Mouse (Mus musculus): ENCODE measurements around the gene Mier3.
A peak's percentile ranks its signal among the peaks of the same experiment; 100 is the strongest.

Mier3 gene

GRCm38 (mm10) chr13:111680679-111681078 lies at the start of gene Mier3:
Gene Mier3 (plus strand): TSS chr13:111680979.
- DNase-seq (ENCODE audit: low read depth), result no peak

GRCm38 (mm10) chr13:111634163-111635160 lies 46.3 kb upstream of the Mier3 start:
- DNase-seq (ENCODE audit: low read depth), result peak; percentile 19

- DNase-seq (ENCODE audit: low read depth), result no peak
Observed at GRCm38 (mm10) chr13:111640319-111640718, 40.5 kb upstream of the Mier3 start.

- no peak for DNase-seq (ENCODE audit: low read depth)
Observed at GRCm38 (mm10) chr13:111643636-111644035, 37.1 kb upstream of the Mier3 start.

GRCm38 (mm10) chr13:111646204-111646603 lies 34.6 kb upstream of the Mier3 start:
- DNase-seq (ENCODE audit: low read depth), result no peak

- no peak for DNase-seq (ENCODE audit: low read depth)
Observed at GRCm38 (mm10) chr13:111647279-111647678, 33.5 kb upstream of the Mier3 start.

GRCm38 (mm10) chr13:111651020-111651419 lies 29.8 kb upstream of the Mier3 start:
- DNase-seq (ENCODE audit: low read depth), result no peak

GRCm38 (mm10) chr13:111655273-111655672 lies 25.5 kb upstream of the Mier3 start:
- DNase-seq (ENCODE audit: low read depth), result peak; percentile 65

GRCm38 (mm10) chr13:111655856-111656255 lies 24.9 kb upstream of the Mier3 start:
- DNase-seq (ENCODE audit: low read depth), result peak; percentile 80

- no peak for DNase-seq (ENCODE audit: low read depth)
Observed at GRCm38 (mm10) chr13:111656309-111656708, 24.5 kb upstream of the Mier3 start.

GRCm38 (mm10) chr13:111656769-111657168 lies 24.0 kb upstream of the Mier3 start:
- peak; percentile 12 for DNase-seq (ENCODE audit: low read depth)

GRCm38 (mm10) chr13:111658501-111659280 lies 22.1 kb upstream of the Mier3 start:
- no peak for DNase-seq (ENCODE audit: low read depth)

GRCm38 (mm10) chr13:111659430-111659829 lies 21.3 kb upstream of the Mier3 start:
- no peak for DNase-seq (ENCODE audit: low read depth)

GRCm38 (mm10) chr13:111660072-111660471 lies 20.7 kb upstream of the Mier3 start:
- no peak for DNase-seq (ENCODE audit: low read depth)

- no peak for DNase-seq (ENCODE audit: low read depth)
Observed at GRCm38 (mm10) chr13:111660556-111660955, 20.2 kb upstream of the Mier3 start.

GRCm38 (mm10) chr13:111668016-111668415 lies 12.8 kb upstream of the Mier3 start:
- no peak for DNase-seq (ENCODE audit: low read depth)

GRCm38 (mm10) chr13:111676841-111677240 lies 3.9 kb upstream of the Mier3 start:
- DNase-seq (ENCODE audit: low read depth), result no peak

- peak; percentile 17 for DNase-seq (ENCODE audit: low read depth)
Observed at GRCm38 (mm10) chr13:111684056-111684625, 3.4 kb downstream of the Mier3 start.

GRCm38 (mm10) chr13:111685751-111686462 lies 5.1 kb downstream of the Mier3 start:
- DNase-seq (ENCODE audit: low read depth), result peak; percentile 85

GRCm38 (mm10) chr13:111686522-111687284 lies 5.9 kb downstream of the Mier3 start:
- DNase-seq (ENCODE audit: low read depth), result peak; percentile 43

GRCm38 (mm10) chr13:111687285-111687781 lies 6.6 kb downstream of the Mier3 start:
- peak; percentile 67 for DNase-seq (ENCODE audit: low read depth)
